Mouse (Mus musculus) kidney, adult 9 months (tissue): ENCODE data around the gene Dusp7.

Experiments
- DNase-seq: peaks from one replicate; pipeline ENCODE4 v3.0.0; 2022

Dusp7 gene

GRCm38 (mm10) chr9:106368112-106368717 is at the start of gene Dusp7:
TSS of gene Dusp7 (plus strand) at chr9:106368632.
- peak; percentile 86 for DNase-seq

GRCm38 (mm10) chr9:106319095-106319494 is 49.3 kb upstream of the Dusp7 start:
- no peak for DNase-seq

- DNase-seq, result no peak
Measured at GRCm38 (mm10) chr9:106322497-106322896, 45.9 kb upstream of the Dusp7 start.

- DNase-seq, result no peak
Measured at GRCm38 (mm10) chr9:106326241-106326640, 42.2 kb upstream of the Dusp7 start.

- DNase-seq, result no peak
Measured at GRCm38 (mm10) chr9:106327125-106327809, 41.2 kb upstream of the Dusp7 start.

- no peak for DNase-seq
Measured at GRCm38 (mm10) chr9:106328068-106328610, 40.3 kb upstream of the Dusp7 start.

GRCm38 (mm10) chr9:106328772-106329511 is 39.5 kb upstream of the Dusp7 start:
- DNase-seq, result no peak

- no peak for DNase-seq
Measured at GRCm38 (mm10) chr9:106332746-106333145, 35.7 kb upstream of the Dusp7 start.

- DNase-seq, result no peak
Measured at GRCm38 (mm10) chr9:106337620-106338019, 30.8 kb upstream of the Dusp7 start.

GRCm38 (mm10) chr9:106338462-106339172 is 29.8 kb upstream of the Dusp7 start:
- DNase-seq, result no peak

GRCm38 (mm10) chr9:106339173-106339558 is 29.3 kb upstream of the Dusp7 start:
- no peak for DNase-seq

- DNase-seq, result no peak
Measured at GRCm38 (mm10) chr9:106339730-106340129, 28.7 kb upstream of the Dusp7 start.

- no peak for DNase-seq
Measured at GRCm38 (mm10) chr9:106340501-106341312, 27.7 kb upstream of the Dusp7 start.

- peak; percentile 60 for DNase-seq
Measured at GRCm38 (mm10) chr9:106341313-106341686, 27.1 kb upstream of the Dusp7 start.

GRCm38 (mm10) chr9:106342573-106342972 is 25.9 kb upstream of the Dusp7 start:
- DNase-seq, result no peak

GRCm38 (mm10) chr9:106345167-106345566 is 23.3 kb upstream of the Dusp7 start:
- DNase-seq, result peak; percentile 37

GRCm38 (mm10) chr9:106345630-106346029 is 22.8 kb upstream of the Dusp7 start:
- DNase-seq, result no peak

- DNase-seq, result no peak
Measured at GRCm38 (mm10) chr9:106348281-106348680, 20.2 kb upstream of the Dusp7 start.

- peak; percentile 66 for DNase-seq
Measured at GRCm38 (mm10) chr9:106349075-106349474, 19.4 kb upstream of the Dusp7 start.

GRCm38 (mm10) chr9:106351178-106351577 is 17.3 kb upstream of the Dusp7 start:
- peak; percentile 40 for DNase-seq

- DNase-seq, result peak; percentile 17
Measured at GRCm38 (mm10) chr9:106353779-106354178, 14.7 kb upstream of the Dusp7 start.

- no peak for DNase-seq
Measured at GRCm38 (mm10) chr9:106354810-106355209, 13.6 kb upstream of the Dusp7 start.
